Mouse (Mus musculus) bone marrow, adult 2 months (tissue): Measurements from ENCODE around the gene Ubtf. TPM values are rescaled to one million over a fixed set of nuclear protein-coding genes. Genes with fewer than 3 reads are reported as not detected.

Source experiments
- H3K27ac ChIP-seq: fragments of 200-500 bp; 2 replicates; pipeline ENCODE4 v1.5.1; 2012; ENCODE audit warnings: low read depth, mild to moderate bottlenecking, control low read depth, inconsistent platforms, low read length; ENCODE audit not compliant: control insufficient read depth, poor library complexity, insufficient read depth
- H3K4me1 ChIP-seq: fragments of 200-500 bp; 2 replicates; pipeline ENCODE4 v1.6.1; 2011; ENCODE audit warnings: low read length; ENCODE audit not compliant: control insufficient read depth, insufficient read depth
- H3K4me3 ChIP-seq: fragments of 200-500 bp; replicated peaks from 2 replicates; pipeline ENCODE3; 2011; ENCODE audit warnings: mild to moderate bottlenecking, low read depth, low read length, control low read depth; ENCODE audit not compliant: control insufficient read depth
- CTCF ChIP-seq: fragments of 200-500 bp; IDR thresholded peaks from 2 replicates; pipeline ENCODE4 v1.5.1; 2011; ENCODE audit warnings: low read length, control low read depth; ENCODE audit not compliant: control insufficient read depth, insufficient read depth
- POLR2A ChIP-seq: fragments of 200-500 bp; IDR thresholded peaks from 2 replicates; pipeline ENCODE4 v1.6.1; 2011; ENCODE audit warnings: low read depth, mild to moderate bottlenecking, control low read depth, low read length, borderline replicate concordance; ENCODE audit not compliant: control insufficient read depth
- WGBS: fragments of 180-500 bp; shearing (Covaris S2); methylation state at CpG from one replicate; pipeline ENCODE4 v1.1.7; 2018; 5-methylcytosine and 5-hydroxymethylcytosine counted together
- polyA plus RNA-seq: library from polyadenylated mRNA; stranded (reverse); fragments of >200 nt; gene quantifications from 2 replicates; pipeline ENCODE4 v1.2.4, GENCODE M21; 2011; ENCODE audit warnings: low replicate concordance; ENCODE audit not compliant: missing spikeins, insufficient read depth, insufficient read length

Gene Ubtf
- polyA plus RNA-seq, 1 experiment = 126 TPM

- TF ChIP-seq CTCF = no peak
- TF ChIP-seq POLR2A = no peak
- no peaks in the 10 kb centered on the region for H3K4me1 ChIP-seq
- 87% methylated on average over 14 of the region's 14 CpGs for WGBS
Measured at GRCm38 (mm10) chr11:102265816-102266215, 53.7 kb downstream of the Ubtf start.

DNA sequence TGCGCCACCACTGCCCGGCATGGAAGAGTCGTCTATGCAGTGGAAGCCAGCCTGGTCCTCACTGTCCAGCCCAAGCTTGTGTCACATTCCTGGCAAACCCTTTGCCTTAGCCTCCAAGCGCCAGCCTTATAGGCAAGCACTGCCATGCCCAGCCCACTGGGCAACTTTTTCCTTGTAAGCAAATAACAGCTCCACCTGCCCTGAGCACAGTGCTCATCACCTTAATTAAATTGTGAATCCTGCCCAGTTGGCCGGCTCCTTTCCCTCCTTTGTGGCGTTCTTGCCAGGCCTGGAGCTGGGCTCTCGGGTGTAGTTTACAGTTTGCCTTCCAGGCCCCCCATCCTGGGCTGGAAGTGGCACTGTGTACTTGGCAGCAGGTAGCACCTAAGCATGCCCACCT, 56.3 kb downstream of the Ubtf start:
- 91% methylated on average over 7 of the region's 7 CpGs for WGBS
- H3K27ac ChIP-seq = no peak overlapping the region
- H3K4me3 ChIP-seq = no peak overlapping the region
- H3K4me1 ChIP-seq = no peaks in the 10 kb centered on the region
- no peak for TF ChIP-seq CTCF
- no peak for TF ChIP-seq POLR2A

More at GRCm38 (mm10) chr11:102265816-102266215, 53.7 kb downstream of the Ubtf start:
- Histone ChIP-seq H3K27ac (no peak overlapping the region), H3K4me3 (no peak overlapping the region)

DNA sequence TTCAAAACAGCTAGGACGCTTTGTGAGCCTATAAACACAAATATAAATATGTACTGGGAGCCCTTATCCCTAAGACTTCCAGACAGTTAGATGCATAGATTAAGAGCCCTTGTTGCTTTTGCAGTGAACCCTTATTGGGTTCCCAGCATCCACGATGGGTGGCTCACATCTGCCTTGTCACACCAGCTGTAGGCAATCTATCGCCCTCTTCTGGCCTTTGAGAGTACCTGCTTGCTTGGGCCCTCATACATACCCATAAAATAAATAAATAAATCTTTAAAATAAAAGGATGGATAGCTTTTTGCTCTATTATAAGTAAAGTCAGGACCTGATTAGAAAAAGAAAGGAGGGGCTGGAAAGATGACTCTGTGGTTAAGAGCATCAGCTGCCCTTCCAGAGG, 61.0 kb downstream of the Ubtf start:
- no peak overlapping the region for H3K4me3 ChIP-seq
- no peaks in the 10 kb centered on the region for H3K4me1 ChIP-seq
- no peak overlapping the region for H3K27ac ChIP-seq
- WGBS = 83% methylated on average over 3 of the region's 3 CpGs
- no peak for TF ChIP-seq POLR2A
- peak; percentile 41; the same call in 1 of the 2 replicates for TF ChIP-seq CTCF

- WGBS = 86% methylated on average over 6 of the region's 6 CpGs
- TF ChIP-seq POLR2A = no peak
- no peak overlapping the region for H3K4me3 ChIP-seq
- H3K4me1 ChIP-seq = no peaks in the 10 kb centered on the region
- H3K27ac ChIP-seq = no peak overlapping the region
Measured at GRCm38 (mm10) chr11:102258095-102258494, 61.4 kb downstream of the Ubtf start.

DNA sequence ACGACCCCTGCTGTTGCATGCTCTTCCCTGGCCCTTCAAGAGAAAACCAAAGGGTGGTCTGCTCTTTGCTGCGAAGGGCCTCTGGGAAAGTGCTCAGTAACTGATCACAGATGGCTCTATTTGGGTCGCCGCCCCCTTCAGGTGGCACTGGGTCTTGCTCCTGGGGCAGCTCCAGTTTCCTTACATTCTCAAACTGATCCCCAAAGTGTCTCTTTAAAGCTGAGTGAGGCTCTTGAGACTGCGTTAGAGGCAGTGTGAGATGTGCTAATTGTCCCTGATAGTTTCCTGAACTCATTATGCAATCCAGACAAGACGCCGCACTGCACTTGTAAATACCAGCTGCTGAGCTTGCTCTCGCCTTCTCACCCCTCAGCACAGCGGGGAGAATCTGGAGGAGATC, 62.0 kb downstream of the Ubtf start:
- 56% methylated on average over 9 of the region's 9 CpGs for WGBS
- Histone ChIP-seq H3K4me3 (no peak overlapping the region), H3K4me1 (no peaks in the 10 kb centered on the region), H3K27ac (no peak overlapping the region)
- TF ChIP-seq CTCF (peak; percentile 30; the same call in 1 of the 2 replicates), POLR2A (no peak)

Other genes starting within 250 kb of the Ubtf start
- 11.9 and 18.2 TPM in 2 replicates for gene Mpp2, start 231.2 kb downstream of the Ubtf start, polyA plus RNA-seq
- gene Ppy, start 218.4 kb downstream of the Ubtf start, polyA plus RNA-seq = not detected in 2 replicates
- gene Pyy, start 211.9 kb downstream of the Ubtf start, polyA plus RNA-seq = not detected in 2 replicates
- gene Nags, start 174.2 kb downstream of the Ubtf start, polyA plus RNA-seq = not detected in 2 replicates
- 6.8 and 10.3 TPM in 2 replicates for gene Tmem101, start 163.3 kb downstream of the Ubtf start, polyA plus RNA-seq
- gene Lsm12, start 134.4 kb downstream of the Ubtf start, polyA plus RNA-seq = 40.1 and 43.4 TPM in 2 replicates
- gene G6pc3, start 130.1 kb downstream of the Ubtf start, polyA plus RNA-seq = 13.9 and 26.5 TPM in 2 replicates
- gene Hdac5, start 89.6 kb downstream of the Ubtf start, polyA plus RNA-seq = 45.9 and 89.1 TPM in 2 replicates
- 18.5 and 39.2 TPM in 2 replicates for gene BC030867, start 70.9 kb downstream of the Ubtf start, polyA plus RNA-seq
- 0.52 TPM in 1 of 2 replicates, not detected in the other for gene Asb16, start 51.0 kb downstream of the Ubtf start, polyA plus RNA-seq
- 20.4 and 36.9 TPM in 2 replicates for gene Tmub2, start 34.8 kb downstream of the Ubtf start, polyA plus RNA-seq
- gene Atxn7l3, start 23.1 kb downstream of the Ubtf start, polyA plus RNA-seq = 18.3 and 30.4 TPM in 2 replicates
- 762 and 950 TPM in 2 replicates for gene Slc4a1, start 46.5 kb upstream of the Ubtf start, polyA plus RNA-seq
- 2.3 and 3.2 TPM in 2 replicates for gene Rundc3a, start 73.7 kb upstream of the Ubtf start, polyA plus RNA-seq
- 207 and 269 TPM in 2 replicates for gene Slc25a39, start 88.2 kb upstream of the Ubtf start, polyA plus RNA-seq
- 57.7 and 87.0 TPM in 2 replicates for gene Grn, start 110.6 kb upstream of the Ubtf start, polyA plus RNA-seq
- gene Fam171a2, start 127.9 kb upstream of the Ubtf start, polyA plus RNA-seq = 0.65 and 2.7 TPM in 2 replicates
- gene Itga2b, start 150.4 kb upstream of the Ubtf start, polyA plus RNA-seq = 432 and 648 TPM in 2 replicates
- 14.4 and 17.0 TPM in 2 replicates for gene Gpatch8, start 236.7 kb upstream of the Ubtf start, polyA plus RNA-seq